Mouse (Mus musculus) intestine, embryonic 15.5 days (tissue): Measurements from ENCODE around the gene Pik3r5. TPM values are rescaled to one million over a fixed set of nuclear protein-coding genes. Genes with fewer than 3 reads are reported as not detected.
A peak's percentile ranks its signal among the peaks of the same experiment; 100 is the strongest.

Source experiments
- ATAC-seq: fragments of 200-750 bp; cut with Nextera tagmentation; 2 replicates; pipeline ENCODE4 v1.8.0; 2017; ENCODE audit warnings: moderate TSS enrichment, moderate library complexity
- H3K27ac ChIP-seq: fragments of 300-500 bp; sonication (generic); 2 replicates; pipeline ENCODE4 v1.5.1; 2015; ENCODE audit warnings: mild to moderate bottlenecking, inconsistent platforms
- H3K27me3 ChIP-seq: fragments of 300-500 bp; sonication (generic); replicated peaks from 2 replicates; pipeline ENCODE4 v1.6.1; 2015; ENCODE audit warnings: inconsistent platforms
- H3K36me3 ChIP-seq: fragments of 300-500 bp; sonication (generic); 2 replicates; pipeline ENCODE4 v1.6.1; 2015; ENCODE audit warnings: inconsistent platforms
- H3K4me1 ChIP-seq: fragments of 300-500 bp; sonication (generic); replicated peaks from 2 replicates; pipeline ENCODE4 v1.6.1; 2015; ENCODE audit warnings: inconsistent platforms
- H3K4me2 ChIP-seq: fragments of 300-500 bp; sonication (generic); replicated peaks from 2 replicates; pipeline ENCODE4 v1.6.1; 2015; ENCODE audit warnings: mild to moderate bottlenecking, inconsistent platforms
- H3K4me3 ChIP-seq: fragments of 300-500 bp; sonication (generic); replicated peaks from 2 replicates; pipeline ENCODE4 v1.5.1; 2015; ENCODE audit warnings: inconsistent platforms
- H3K9ac ChIP-seq: fragments of 300-500 bp; sonication (generic); 2 replicates; pipeline ENCODE4 v1.6.1; 2015; ENCODE audit warnings: inconsistent platforms
- H3K9me3 ChIP-seq: fragments of 300-500 bp; sonication (generic); 2 replicates; pipeline ENCODE4 v1.6.1; 2016; ENCODE audit warnings: inconsistent platforms
- WGBS: fragments of 180-500 bp; shearing (Covaris S2); methylation state at CpG from one replicate; pipeline ENCODE4 v1.1.7; 2015; 5-methylcytosine and 5-hydroxymethylcytosine counted together
- polyA plus RNA-seq: library from polyadenylated mRNA; unstranded; fragments of >200 nt; fragmentation: Nextera tagmentation; extraction: Ambion mirVana; gene quantifications from 2 replicates; pipeline ENCODE4 v1.2.1, GENCODE M21; 2015

The Pik3r5 gene
- polyA plus RNA-seq, 1 experiment from 2014 or later: 0.49 TPM

- H3K36me3 ChIP-seq: no peaks in the 10 kb centered on the region
Measured at GRCm38 (mm10) chr11:68521352-68521751, 89.4 kb downstream of the Pik3r5 start.

GRCm38 (mm10) chr11:68526441-68526840 is 94.5 kb downstream of the Pik3r5 start:
- ATAC-seq: no peak
- WGBS: 71% methylated on average over 4 of the region's 4 CpGs
- no peak overlapping the region for H3K4me3 ChIP-seq
- no peak overlapping the region for H3K9ac ChIP-seq
- H3K27me3 ChIP-seq: 0 out of 2 replicates have a peak, but pooled peaks cover 2% of the 10 kb centered on the region
- H3K27ac ChIP-seq: no peak overlapping the region
- H3K4me2 ChIP-seq: no peak overlapping the region
- no peaks in the 10 kb centered on the region for H3K9me3 ChIP-seq
- H3K4me1 ChIP-seq: no peaks in the 10 kb centered on the region
- H3K36me3 ChIP-seq: no peaks in the 10 kb centered on the region

More at GRCm38 (mm10) chr11:68521352-68521751, 89.4 kb downstream of the Pik3r5 start:
- Histone ChIP-seq H3K4me1 (no peaks in the 10 kb centered on the region), H3K27me3 (no peaks in the 10 kb centered on the region), H3K4me2 (no peak overlapping the region), H3K27ac (no peak overlapping the region), H3K9ac (no peak overlapping the region), H3K9me3 (no peaks in the 10 kb centered on the region), H3K4me3 (no peak overlapping the region)
- 82% methylated on average over 5 of the region's 5 CpGs for WGBS
- no peak for ATAC-seq

GRCm38 (mm10) chr11:68531066-68531806 is 99.3 kb downstream of the Pik3r5 start:
- ATAC-seq: peak; percentile 47
- H3K27me3 ChIP-seq: 0 out of 2 replicates have a peak, but pooled peaks cover 2% of the 10 kb centered on the region
- 0 out of 2 replicates have a peak, but pooled peaks cover 3% of the 10 kb centered on the region for H3K4me1 ChIP-seq
- H3K4me2 ChIP-seq: no peak overlapping the region
- no peaks in the 10 kb centered on the region for H3K9me3 ChIP-seq
- H3K36me3 ChIP-seq: no peaks in the 10 kb centered on the region
- WGBS: 22% methylated on average over 16 of the region's 16 CpGs
- H3K9ac ChIP-seq: no peak overlapping the region
- H3K27ac ChIP-seq: no peak overlapping the region
- H3K4me3 ChIP-seq: no peak overlapping the region

GRCm38 (mm10) chr11:68531941-68532535 is 100.1 kb downstream of the Pik3r5 start:
- WGBS: 60% methylated on average over 11 of the region's 11 CpGs
- H3K9ac ChIP-seq: no peak overlapping the region
- no peak overlapping the region for H3K4me3 ChIP-seq
- no peaks in the 10 kb centered on the region for H3K9me3 ChIP-seq
- H3K4me2 ChIP-seq: no peak overlapping the region
- no peak overlapping the region for H3K27ac ChIP-seq
- H3K36me3 ChIP-seq: no peaks in the 10 kb centered on the region
- 0 out of 2 replicates have a peak, but pooled peaks cover 3% of the 10 kb centered on the region for H3K4me1 ChIP-seq
- H3K27me3 ChIP-seq: 0 out of 2 replicates have a peak, but pooled peaks cover 2% of the 10 kb centered on the region
- 0 out of 2 replicates have a peak, but pooled peaks have one; percentile 34 for ATAC-seq

GRCm38 (mm10) chr11:68532773-68533172 is 100.9 kb downstream of the Pik3r5 start:
- H3K27ac ChIP-seq: no peak overlapping the region
- H3K27me3 ChIP-seq: 0 out of 2 replicates have a peak, but pooled peaks cover 2% of the 10 kb centered on the region
- H3K9ac ChIP-seq: no peak overlapping the region
- no peak overlapping the region for H3K4me3 ChIP-seq
- H3K9me3 ChIP-seq: no peaks in the 10 kb centered on the region
- ATAC-seq: no peak
- no peak overlapping the region for H3K4me2 ChIP-seq
- H3K36me3 ChIP-seq: no peaks in the 10 kb centered on the region
- H3K4me1 ChIP-seq: 0 out of 2 replicates have a peak, but pooled peaks cover 3% of the 10 kb centered on the region
- WGBS: 68% methylated on average over 5 of the region's 5 CpGs

GRCm38 (mm10) chr11:68533971-68534475 is 102.1 kb downstream of the Pik3r5 start:
- H3K27me3 ChIP-seq: 0 out of 2 replicates have a peak, but pooled peaks cover under 1% of the 10 kb centered on the region

GRCm38 (mm10) chr11:68536026-68536425 is 104.1 kb downstream of the Pik3r5 start:
- no peak for ATAC-seq
- no peak overlapping the region for H3K4me3 ChIP-seq
- H3K4me1 ChIP-seq: 0 out of 2 replicates have a peak, but pooled peaks cover 3% of the 10 kb centered on the region
- no peaks in the 10 kb centered on the region for H3K27me3 ChIP-seq
- no peak overlapping the region for H3K4me2 ChIP-seq
- no peaks in the 10 kb centered on the region for H3K9me3 ChIP-seq
- H3K27ac ChIP-seq: no peak overlapping the region
- WGBS: 62% methylated on average over 4 of the region's 4 CpGs
- H3K9ac ChIP-seq: no peak overlapping the region
- H3K36me3 ChIP-seq: no peaks in the 10 kb centered on the region

More at GRCm38 (mm10) chr11:68533971-68534475, 102.1 kb downstream of the Pik3r5 start:
- H3K4me3 ChIP-seq: no peak overlapping the region
- H3K27ac ChIP-seq: no peak overlapping the region
- no peak for ATAC-seq
- H3K4me1 ChIP-seq: 0 out of 2 replicates have a peak, but pooled peaks cover 3% of the 10 kb centered on the region
- H3K9me3 ChIP-seq: no peaks in the 10 kb centered on the region
- 79% methylated on average over 6 of the region's 6 CpGs for WGBS
- H3K9ac ChIP-seq: no peak overlapping the region
- no peak overlapping the region for H3K4me2 ChIP-seq
- no peaks in the 10 kb centered on the region for H3K36me3 ChIP-seq

GRCm38 (mm10) chr11:68536465-68536864 is 104.5 kb downstream of the Pik3r5 start:
- Histone ChIP-seq H3K4me2 (no peak overlapping the region), H3K27me3 (no peaks in the 10 kb centered on the region), H3K27ac (no peak overlapping the region), H3K9me3 (no peaks in the 10 kb centered on the region), H3K4me1 (0 out of 2 replicates have a peak, but pooled peaks cover 3% of the 10 kb centered on the region), H3K4me3 (no peak overlapping the region), H3K9ac (no peak overlapping the region), H3K36me3 (no peaks in the 10 kb centered on the region)
- 39% methylated on average over 4 of the region's 4 CpGs for WGBS
- no peak for ATAC-seq

- H3K9me3 ChIP-seq: no peaks in the 10 kb centered on the region
- H3K27ac ChIP-seq: no peak overlapping the region
- no peaks in the 10 kb centered on the region; the same call in 1 of the 2 replicates for H3K4me1 ChIP-seq
- no peak overlapping the region for H3K9ac ChIP-seq
- no peaks in the 10 kb centered on the region for H3K27me3 ChIP-seq
- no peak overlapping the region for H3K4me2 ChIP-seq
- no peak for ATAC-seq
- no peaks in the 10 kb centered on the region for H3K36me3 ChIP-seq
- 64% methylated on average over 5 of the region's 5 CpGs for WGBS
- no peak overlapping the region for H3K4me3 ChIP-seq
Measured at GRCm38 (mm10) chr11:68539621-68540020, 107.7 kb downstream of the Pik3r5 start.

- Histone ChIP-seq H3K36me3 (no peaks in the 10 kb centered on the region), H3K9me3 (no peaks in the 10 kb centered on the region), H3K4me2 (no peak overlapping the region), H3K27ac (no peak overlapping the region), H3K4me3 (no peak overlapping the region), H3K27me3 (no peaks in the 10 kb centered on the region), H3K9ac (no peak overlapping the region), H3K4me1 (peaks cover 3% of the 10 kb centered on the region; the same call in 1 of the 2 replicates)
- no peak for ATAC-seq
- WGBS: 12% methylated on average over 8 of the region's 8 CpGs
Measured at GRCm38 (mm10) chr11:68544554-68544953, 112.6 kb downstream of the Pik3r5 start.

GRCm38 (mm10) chr11:68545172-68545571 is 113.3 kb downstream of the Pik3r5 start:
- Histone ChIP-seq H3K4me1 (peaks cover 3% of the 10 kb centered on the region; the same call in 1 of the 2 replicates), H3K9me3 (no peaks in the 10 kb centered on the region), H3K4me3 (no peak overlapping the region), H3K4me2 (no peak overlapping the region), H3K27ac (no peak overlapping the region), H3K27me3 (no peaks in the 10 kb centered on the region), H3K36me3 (no peaks in the 10 kb centered on the region), H3K9ac (no peak overlapping the region)
- 54% methylated on average over 7 of the region's 7 CpGs for WGBS
- no peak for ATAC-seq

- peaks cover 3% of the 10 kb centered on the region; the same call in 1 of the 2 replicates for H3K4me1 ChIP-seq
- 74% methylated on average over 8 of the region's 8 CpGs for WGBS
- no peak overlapping the region for H3K4me3 ChIP-seq
- no peak for ATAC-seq
- H3K36me3 ChIP-seq: no peaks in the 10 kb centered on the region
- no peaks in the 10 kb centered on the region for H3K9me3 ChIP-seq
- H3K27me3 ChIP-seq: no peaks in the 10 kb centered on the region
- no peak overlapping the region for H3K4me2 ChIP-seq
- H3K9ac ChIP-seq: no peak overlapping the region
- no peak overlapping the region for H3K27ac ChIP-seq
Measured at GRCm38 (mm10) chr11:68545682-68546222, 113.8 kb downstream of the Pik3r5 start.
